Mouse (Mus musculus) cerebellum, adult 11-12 months (tissue): ENCODE results near the gene Reg4.

Source experiments
- DNase-seq: peaks from one replicate; pipeline ENCODE4 v3.0.0; 2022

Reg4 gene

GRCm38 (mm10) chr3:98238150-98238549, 16.2 kb downstream of the Reg4 start:
- DNase-seq: no peak

GRCm38 (mm10) chr3:98242051-98242450, 20.1 kb downstream of the Reg4 start:
- DNase-seq: no peak

- no peak for DNase-seq
These were observed 20.6 kb downstream of the Reg4 start for GRCm38 (mm10) chr3:98242458-98243037.

GRCm38 (mm10) chr3:98245892-98246291, 23.9 kb downstream of the Reg4 start:
- DNase-seq: no peak

- DNase-seq: no peak
These were observed 25.2 kb downstream of the Reg4 start for GRCm38 (mm10) chr3:98246985-98247751.

- DNase-seq: no peak
These were observed 27.4 kb downstream of the Reg4 start for GRCm38 (mm10) chr3:98249378-98249777.

- no peak for DNase-seq
These were observed 28.0 kb downstream of the Reg4 start for GRCm38 (mm10) chr3:98249833-98250448.

- DNase-seq: no peak
These were observed 32.1 kb downstream of the Reg4 start for GRCm38 (mm10) chr3:98254059-98254458.

GRCm38 (mm10) chr3:98254656-98255583, 33.0 kb downstream of the Reg4 start:
- DNase-seq: no peak

GRCm38 (mm10) chr3:98258723-98259122, 36.8 kb downstream of the Reg4 start:
- no peak for DNase-seq

GRCm38 (mm10) chr3:98259271-98259751, 37.4 kb downstream of the Reg4 start:
- DNase-seq: peak; percentile 10

- DNase-seq: no peak
These were observed 38.6 kb downstream of the Reg4 start for GRCm38 (mm10) chr3:98260534-98260933.

- DNase-seq: no peak
These were observed 39.5 kb downstream of the Reg4 start for GRCm38 (mm10) chr3:98261415-98261814.

GRCm38 (mm10) chr3:98262133-98262532, 40.2 kb downstream of the Reg4 start:
- no peak for DNase-seq

GRCm38 (mm10) chr3:98267249-98267651, 45.3 kb downstream of the Reg4 start:
- no peak for DNase-seq

GRCm38 (mm10) chr3:98273623-98274398, 51.9 kb downstream of the Reg4 start:
- no peak for DNase-seq

GRCm38 (mm10) chr3:98279682-98280081, 57.7 kb downstream of the Reg4 start:
- DNase-seq: no peak

GRCm38 (mm10) chr3:98280204-98280932, 58.4 kb downstream of the Reg4 start, which contains the start of gene Hmgcs2:
TSS of gene Hmgcs2 (plus strand) at chr3:98280435.
- DNase-seq: no peak

GRCm38 (mm10) chr3:98280933-98281678, 59.1 kb downstream of the Reg4 start:
- no peak for DNase-seq

- no peak for DNase-seq
These were observed 60.5 kb downstream of the Reg4 start for GRCm38 (mm10) chr3:98282422-98282821.
